ENCODE assay signal across 9 mouse cellular contexts in the genomic region with DNA sequence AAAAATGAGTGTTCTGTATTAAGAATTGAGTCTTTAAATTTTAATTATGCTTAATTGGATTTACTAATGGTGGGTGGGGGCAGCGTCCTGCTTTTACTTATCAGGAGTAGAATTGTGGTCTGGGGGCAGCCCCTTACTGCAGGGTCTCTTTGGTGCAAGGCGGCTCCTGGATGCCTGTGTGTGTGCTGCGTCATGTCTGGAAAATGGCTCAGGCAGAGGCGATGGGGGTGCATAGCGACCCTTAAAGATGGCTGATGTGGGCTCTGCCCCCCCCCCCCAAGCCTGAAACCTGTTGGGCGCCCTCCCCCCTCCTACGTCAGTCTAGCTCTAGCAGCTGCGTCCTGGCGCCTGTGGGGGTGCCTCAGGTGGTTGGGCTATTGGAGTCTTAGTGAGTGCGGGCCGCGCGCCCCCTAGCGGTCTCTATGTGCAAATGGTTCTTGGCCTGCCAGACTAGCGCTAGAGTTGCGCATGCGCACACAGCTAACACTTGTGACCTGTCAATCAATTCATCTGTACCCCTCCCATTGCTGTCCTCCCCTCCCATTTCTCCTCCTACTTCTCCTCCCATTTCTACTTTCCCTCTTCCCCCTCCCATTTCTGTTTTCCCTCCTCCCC. TPM values are rescaled to one million over a fixed set of nuclear protein-coding genes. Genes with fewer than 3 reads are reported as not detected.
DNase-seq lines count a peak whose midpoint lies in the region; ATAC-seq and TF ChIP-seq lines count a peak whose summit lies in the region.
"Had no signal": no experiment of that assay in that cellular context is flagged by ENCODE, and none has a peak within 500 bp of the region (broad histone marks: within the 10 kb centered on the region; RNA-seq: fewer than 3 reads in every experiment).

No protein-coding gene starts in this region.

- H3K27ac ChIP-seq in heart, adult 2 months, result no peak overlapping the region
- H3K27ac ChIP-seq in forebrain, embryonic 12.5 days, result 0 out of 2 replicates have a peak overlapping the region, but pooled peaks have one; percentile 36
- peak overlapping the region; percentile 81 for H3K27ac ChIP-seq in hindbrain, embryonic 16.5 days (ENCODE audit: low read depth, low read length)
- peak overlapping the region; percentile 91 for H3K27ac ChIP-seq in midbrain, postnatal 0 days (ENCODE audit: low read depth, low read length)
- no peak overlapping the region for H3K27ac ChIP-seq in stomach, postnatal 0 days (replicated peaks)

- ATAC-seq in forebrain, embryonic 12.5 days (ENCODE audit: low FRiP score), result no peak
- ATAC-seq in hindbrain, embryonic 16.5 days, result peak; percentile 67
- peak; percentile 72 for ATAC-seq in midbrain, postnatal 0 days (ENCODE audit: low FRiP score)
- ATAC-seq in stomach, postnatal 0 days (ENCODE audit: low FRiP score, low TSS enrichment), result peak; percentile 82

- H3K9ac ChIP-seq in heart, adult 2 months (ENCODE audit: low read depth, low read length), result no peak overlapping the region
- no peak overlapping the region for H3K9ac ChIP-seq in forebrain, embryonic 12.5 days
- H3K9ac ChIP-seq in hindbrain, embryonic 16.5 days (ENCODE audit: low read depth, low read length), result peak overlapping the region; percentile 61; the same call in 1 of the 2 replicates
- peak overlapping the region; percentile 74 for H3K9ac ChIP-seq in midbrain, postnatal 0 days (replicated peaks; ENCODE audit: low read length, poor library complexity, severe bottlenecking)
- H3K9ac ChIP-seq in stomach, postnatal 0 days (ENCODE audit: low read length), result no peak overlapping the region

- TF ChIP-seq EP300 in heart, adult 2 months (IDR thresholded peaks at IDR 0.05; ENCODE audit: insufficient read depth, low read depth, low read length), result no peak
- no peak for TF ChIP-seq EP300 in stomach, postnatal 0 days (optimal IDR thresholded peaks at IDR 0.05)

- no peaks in the 10 kb centered on the region for H3K4me1 ChIP-seq in heart, adult 2 months (ENCODE audit: control insufficient read depth, insufficient read depth, low read length)
- H3K4me1 ChIP-seq in forebrain, embryonic 12.5 days, result peaks cover 33% of the 10 kb centered on the region
- peaks cover 8% of the 10 kb centered on the region for H3K4me1 ChIP-seq in hindbrain, embryonic 16.5 days (ENCODE audit: control insufficient read depth, insufficient read depth, low read depth, low read length)
- no peaks in the 10 kb centered on the region for H3K4me1 ChIP-seq in midbrain, postnatal 0 days (ENCODE audit: insufficient read depth, low read length)
- no peaks in the 10 kb centered on the region for H3K4me1 ChIP-seq in stomach, postnatal 0 days (replicated peaks; ENCODE audit: control insufficient read depth, insufficient read depth)

- H3K9me3 ChIP-seq in forebrain, embryonic 12.5 days, result peaks cover 58% of the 10 kb centered on the region
- H3K9me3 ChIP-seq in hindbrain, embryonic 16.5 days (ENCODE audit: control insufficient read depth, low read length), result peaks cover 15% of the 10 kb centered on the region
- H3K9me3 ChIP-seq in midbrain, postnatal 0 days (ENCODE audit: low read length), result peaks cover 4% of the 10 kb centered on the region; the same call in 1 of the 2 replicates
- peaks cover 9% of the 10 kb centered on the region for H3K9me3 ChIP-seq in stomach, postnatal 0 days (ENCODE audit: control insufficient read depth, low read length)

- H3K4me3 ChIP-seq in heart, adult 2 months, result no peak overlapping the region
- H3K4me3 ChIP-seq in forebrain, embryonic 12.5 days (replicated peaks), result peak overlapping the region; percentile 51
- H3K4me3 ChIP-seq in hindbrain, embryonic 16.5 days (ENCODE audit: low read length), result peak overlapping the region; percentile 51
- peak overlapping the region; percentile 44 for H3K4me3 ChIP-seq in midbrain, postnatal 0 days (ENCODE audit: low read depth, low read length)
- H3K4me3 ChIP-seq in stomach, postnatal 0 days (ENCODE audit: low read depth, low read length), result peak overlapping the region; percentile 45
- H3K4me3 ChIP-seq: myocyte had no signal

- peak overlapping the region; percentile 54 for H3K4me2 ChIP-seq in forebrain, embryonic 12.5 days
- peak overlapping the region; percentile 12; the same call in 1 of the 2 replicates for H3K4me2 ChIP-seq in hindbrain, embryonic 16.5 days (ENCODE audit: low read length)
- H3K4me2 ChIP-seq in midbrain, postnatal 0 days (ENCODE audit: low read depth, low read length, poor library complexity, severe bottlenecking), result no peak overlapping the region
- no peak overlapping the region; the same call in 1 of the 2 replicates for H3K4me2 ChIP-seq in stomach, postnatal 0 days (replicated peaks; ENCODE audit: low read depth)

- peak in 1 of 2 experiments; percentile 10 for DNase-seq in heart, adult 2 months
- DNase-seq in heart, postnatal 25 days (ENCODE audit: low spot score), result no peak
- DNase-seq in c-Kit-positive CD71-positive TER-119-positive erythroid progenitor cells, embryonic 14.5 days (ENCODE audit: low spot score), result peak; percentile 78
- peak; percentile 81 for DNase-seq in liver
- peak; percentile 94 for DNase-seq in midbrain, postnatal 0 days (ENCODE audit: low spot score)
- DNase-seq in stomach, postnatal 0 days (ENCODE audit: low spot score), result peak; percentile 78

- no peaks in the 10 kb centered on the region for H3K27me3 ChIP-seq in heart, adult 2 months (ENCODE audit: control insufficient read depth, insufficient read depth, low read length)
- peaks cover 6% of the 10 kb centered on the region; the same call in 1 of the 2 replicates for H3K27me3 ChIP-seq in forebrain, embryonic 12.5 days
- no peaks in the 10 kb centered on the region for H3K27me3 ChIP-seq in hindbrain, embryonic 16.5 days (replicated peaks; ENCODE audit: control insufficient read depth, insufficient read depth, low read length)
- no peaks in the 10 kb centered on the region for H3K27me3 ChIP-seq in midbrain, postnatal 0 days (ENCODE audit: insufficient read depth, low read length)
- no peaks in the 10 kb centered on the region for H3K27me3 ChIP-seq in stomach, postnatal 0 days (ENCODE audit: control insufficient read depth, insufficient read depth, low read length)

- no peak for TF ChIP-seq POLR2A in heart, adult 2 months (IDR thresholded peaks at IDR 0.05; ENCODE audit: insufficient read depth, low read depth, low read length)

- H3K79me2 ChIP-seq in heart, adult 2 months (replicated peaks; ENCODE audit: control insufficient read depth, insufficient read depth, low read length), result no peaks in the 10 kb centered on the region

- intact Hi-C loops in heart, adult 2 months (cut with DNase I), result no loop called here
- intact Hi-C loops in heart, postnatal 25 days (cut with DNase I), result no loop called here

- 36% methylated on average over 17 of the region's 17 CpGs for WGBS in heart, adult 2 months
- 36% methylated on average over 17 of the region's 17 CpGs for WGBS in forebrain, embryonic 12.5 days
- WGBS in hindbrain, embryonic 16.5 days, result 48% methylated on average over 17 of the region's 17 CpGs
- WGBS in midbrain, postnatal 0 days, result 49% methylated on average over 14 of the region's 17 CpGs
- WGBS in stomach, postnatal 0 days, result 37% methylated on average over 17 of the region's 17 CpGs

- no peaks in the 10 kb centered on the region for H3K36me3 ChIP-seq in heart, adult 2 months (ENCODE audit: control insufficient read depth, insufficient read depth, low read length)
- H3K36me3 ChIP-seq in forebrain, embryonic 12.5 days (replicated peaks), result no peaks in the 10 kb centered on the region; the same call in 1 of the 2 replicates
- peaks cover 3% of the 10 kb centered on the region for H3K36me3 ChIP-seq in hindbrain, embryonic 16.5 days (ENCODE audit: control insufficient read depth, insufficient read depth, low read length)
- H3K36me3 ChIP-seq in midbrain, postnatal 0 days (ENCODE audit: insufficient read depth, low read length), result peaks cover 18% of the 10 kb centered on the region
- H3K36me3 ChIP-seq in stomach, postnatal 0 days (ENCODE audit: control insufficient read depth, insufficient read depth, low read length), result no peaks in the 10 kb centered on the region

- peak; percentile 46 for TF ChIP-seq CTCF in heart, adult 2 months (IDR thresholded peaks at IDR 0.05)
- TF ChIP-seq CTCF in midbrain, postnatal 0 days (IDR thresholded peaks at IDR 0.05), result peak; percentile 84
- peak; percentile 73 for TF ChIP-seq CTCF in stomach, postnatal 0 days (IDR thresholded peaks at IDR 0.05; ENCODE audit: low read depth)

RNA-seq across cellular contexts. Expression of a gene that starts 57.4 kb away (rescaled TPM):
- total RNA-seq in heart, adult 2 months (2021), result not detected
- 0.02 and 0.12 TPM in 2 replicates for polyA plus RNA-seq in heart, adult 2 months (2012; rRNA removed)
- under 1 TPM; 0.14 to 0.16 TPM for total RNA-seq in heart, postnatal 25 days (2021)
- 1.4 and 1.6 TPM in 2 replicates for polyA plus RNA-seq in forebrain, embryonic 12.5 days (2016; fragmentation: Nextera tagmentation; extraction: Ambion mirVana)
- polyA plus RNA-seq in hindbrain, embryonic 16.5 days (2015; fragmentation: Nextera tagmentation; extraction: Ambion mirVana), result 1.7 and 2.2 TPM in 2 replicates
- total RNA-seq in midbrain, postnatal 0 days (2014; rRNA removed), result 1.3 and 1.9 TPM in 2 replicates
- 0.94 and 1.5 TPM in 2 replicates for polyA plus RNA-seq in midbrain, postnatal 0 days (2015; fragmentation: Nextera tagmentation; extraction: Ambion mirVana)
- 0.33 and 0.35 TPM in 2 replicates for polyA plus RNA-seq in stomach, postnatal 0 days (2015; fragmentation: Nextera tagmentation; extraction: Ambion mirVana)
- polyA plus RNA-seq: myocyte had no signal

Comparison
In these comparisons a context has a peak if more than half of its experiments do, and no peak if none do; other contexts are left out.
1. H3K27ac ChIP-seq: peak in forebrain, embryonic 12.5 days (single experiment), hindbrain, embryonic 16.5 days (single experiment) and midbrain, postnatal 0 days (single experiment); none in heart, adult 2 months (single experiment) and stomach, postnatal 0 days (single experiment).
2. H3K9ac ChIP-seq: peak in hindbrain, embryonic 16.5 days (single experiment) and midbrain, postnatal 0 days (single experiment); none in heart, adult 2 months (single experiment), forebrain, embryonic 12.5 days (single experiment) and stomach, postnatal 0 days (single experiment).
3. H3K4me2 ChIP-seq: peak in forebrain, embryonic 12.5 days (single experiment) and hindbrain, embryonic 16.5 days (single experiment); none in midbrain, postnatal 0 days (single experiment) and stomach, postnatal 0 days (single experiment).
4. Peak in every context shown above with its lines, with median percentiles within 50 percentile points of each other: CTCF ChIP-seq.